Mouse (Mus musculus): ENCODE data around the gene Crisp1. TPM values are rescaled to one million over a fixed set of nuclear protein-coding genes. Genes with fewer than 3 reads are reported as not detected.

Gene Crisp1
- not detected for polyA plus RNA-seq (2012; fragmentation: generic; extraction: Trizol)
- long read RNA-seq, experiment 1, result 0 reads
- long read RNA-seq, experiment 2, result 0 reads

DNA sequence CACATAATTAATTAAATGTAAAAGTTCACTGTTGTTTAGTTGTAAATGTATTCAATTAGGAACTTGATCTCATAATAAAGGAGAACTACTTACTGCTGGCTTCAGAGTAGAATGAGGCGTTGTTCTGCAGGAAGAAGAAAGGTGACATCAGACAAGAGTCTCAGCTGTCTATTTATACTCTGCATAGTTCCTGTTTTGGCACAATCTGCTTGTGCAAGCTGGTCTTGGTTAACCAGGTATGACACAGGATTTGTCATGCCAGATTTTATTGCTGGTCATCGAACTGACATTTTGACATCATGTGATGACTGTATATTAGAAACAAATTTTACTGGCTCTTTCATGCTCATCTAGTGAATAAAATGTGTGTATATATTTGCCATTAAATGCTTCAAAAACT, at the start of gene Crisp1:
Gene Crisp1, minus strand, starts transcription at position 146 of the 400 bp plus-strand sequence.
- Histone ChIP-seq H3K79me3 (ENCODE audit: low read depth) (no peaks in the 10 kb centered on the region), H3ac (ENCODE audit: control insufficient read depth, insufficient read length, low read depth) (no peak within 1 kb of the TSS), H3K4me3 (ENCODE audit: insufficient read depth, poor library complexity, severe bottlenecking) (no peak within 1 kb of the TSS), H3K36me3 (ENCODE audit: control insufficient read depth, insufficient read depth) (no peaks in the 10 kb centered on the region), H3K27me3 (ENCODE audit: control insufficient read depth, insufficient read depth, insufficient read length) (no peaks in the 10 kb centered on the region), H3K79me2 (ENCODE audit: control insufficient read depth, insufficient read depth) (no peaks in the 10 kb centered on the region)
- TF ChIP-seq MAX (IDR thresholded peaks at IDR 0.05), result no peak
- no peak for TF ChIP-seq FOSL1 (IDR thresholded peaks at IDR 0.05; ENCODE audit: insufficient read depth, low read length, poor library complexity, severe bottlenecking)
- TF ChIP-seq CTCF (IDR thresholded peaks at IDR 0.05; ENCODE audit: control insufficient read depth, insufficient read depth, insufficient read length), result no peak
- no peak for TF ChIP-seq MYOG (IDR thresholded peaks at IDR 0.05; ENCODE audit: control insufficient read depth, extremely low read depth, insufficient read length)
- TF ChIP-seq CEBPB (IDR thresholded peaks at IDR 0.05; ENCODE audit: low read depth), result no peak
- TF ChIP-seq MYOD1 (IDR thresholded peaks at IDR 0.05; ENCODE audit: control insufficient read depth, insufficient read length, low read depth), result no peak
- TF ChIP-seq USF1 (IDR thresholded peaks at IDR 0.05; ENCODE audit: low read depth), result no peak

DNA sequence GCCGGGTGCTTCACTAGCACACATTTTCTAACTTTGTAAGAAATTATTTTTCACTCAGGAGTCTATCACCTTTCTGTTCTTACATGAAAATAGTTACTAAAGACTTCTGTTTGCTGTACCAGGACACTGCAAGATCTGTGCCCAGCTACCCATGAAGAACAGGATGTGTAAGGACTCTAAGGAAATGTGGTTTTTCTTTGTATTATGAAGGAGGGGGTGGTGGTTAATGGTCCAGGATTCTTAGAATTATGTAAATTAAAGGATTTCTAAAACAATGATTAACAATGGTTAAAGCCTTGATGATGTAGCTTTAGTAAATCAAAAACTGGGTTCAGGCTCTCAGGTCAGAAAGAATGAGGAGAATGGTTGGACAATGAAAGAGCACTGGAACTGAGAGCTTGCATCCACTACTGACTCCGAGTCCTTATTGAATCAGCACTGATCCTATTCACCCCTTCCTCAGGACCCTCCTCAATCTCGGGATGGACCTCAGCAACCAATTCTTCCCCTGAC, 23.5 kb upstream of the Crisp1 start:
- Histone ChIP-seq H3K27me3 (ENCODE audit: control insufficient read depth, insufficient read depth, insufficient read length) (no peaks in the 10 kb centered on the region), H3K4me3 (ENCODE audit: insufficient read depth, poor library complexity, severe bottlenecking) (no peak overlapping the region), H3K36me3 (ENCODE audit: control insufficient read depth, insufficient read depth) (no peaks in the 10 kb centered on the region), H3K79me2 (ENCODE audit: control insufficient read depth, insufficient read depth) (no peaks in the 10 kb centered on the region), H3ac (ENCODE audit: control insufficient read depth, insufficient read length, low read depth) (no peak overlapping the region), H3K79me3 (ENCODE audit: low read depth) (no peaks in the 10 kb centered on the region)
- TF ChIP-seq CTCF (IDR thresholded peaks at IDR 0.05; ENCODE audit: control insufficient read depth, insufficient read depth, insufficient read length), result no peak
- TF ChIP-seq MAX (IDR thresholded peaks at IDR 0.05), result no peak
- no peak for TF ChIP-seq CEBPB (IDR thresholded peaks at IDR 0.05; ENCODE audit: low read depth)
- no peak for TF ChIP-seq MYOG (IDR thresholded peaks at IDR 0.05; ENCODE audit: control insufficient read depth, extremely low read depth, insufficient read length)
- no peak for TF ChIP-seq MYOD1 (IDR thresholded peaks at IDR 0.05; ENCODE audit: control insufficient read depth, insufficient read length, low read depth)
- no peak for TF ChIP-seq USF1 (IDR thresholded peaks at IDR 0.05; ENCODE audit: low read depth)
- TF ChIP-seq FOSL1 (IDR thresholded peaks at IDR 0.05; ENCODE audit: insufficient read depth, low read length, poor library complexity, severe bottlenecking), result no peak

DNA sequence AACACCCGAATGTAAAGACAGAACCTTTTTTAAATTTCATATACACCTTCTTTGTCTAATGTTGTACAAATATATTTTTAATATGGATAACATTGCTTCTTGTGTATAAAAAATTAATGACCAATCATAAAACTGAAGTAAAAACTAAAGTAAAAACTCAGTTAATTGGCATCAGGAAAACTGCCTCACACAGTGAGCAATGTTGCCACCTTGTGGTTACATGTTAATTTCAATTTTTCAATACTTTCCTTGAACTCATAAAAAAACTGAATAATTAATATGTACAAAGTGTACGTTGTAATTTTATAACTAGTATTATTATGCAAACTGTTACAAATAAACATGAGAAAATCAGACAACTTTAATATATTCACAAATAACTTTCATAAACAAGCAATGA, 33.6 kb downstream of the Crisp1 start:
- H3ac ChIP-seq (ENCODE audit: control insufficient read depth, insufficient read length, low read depth), result no peak overlapping the region
- TF ChIP-seq CTCF (IDR thresholded peaks at IDR 0.05; ENCODE audit: control insufficient read depth, insufficient read depth, insufficient read length) (no peak), MYOG (IDR thresholded peaks at IDR 0.05; ENCODE audit: control insufficient read depth, extremely low read depth, insufficient read length) (no peak), USF1 (IDR thresholded peaks at IDR 0.05; ENCODE audit: low read depth) (no peak), MYOD1 (IDR thresholded peaks at IDR 0.05; ENCODE audit: control insufficient read depth, insufficient read length, low read depth) (no peak), MAX (IDR thresholded peaks at IDR 0.05) (no peak), FOSL1 (IDR thresholded peaks at IDR 0.05; ENCODE audit: insufficient read depth, low read length, poor library complexity, severe bottlenecking) (no peak), CEBPB (IDR thresholded peaks at IDR 0.05; ENCODE audit: low read depth) (no peak)
- H3K27me3 ChIP-seq (ENCODE audit: control insufficient read depth, insufficient read depth, insufficient read length), result no peaks in the 10 kb centered on the region
- no peaks in the 10 kb centered on the region for H3K36me3 ChIP-seq (ENCODE audit: control insufficient read depth, insufficient read depth)
- no peaks in the 10 kb centered on the region for H3K79me3 ChIP-seq (ENCODE audit: low read depth)
- H3K79me2 ChIP-seq (ENCODE audit: control insufficient read depth, insufficient read depth), result no peaks in the 10 kb centered on the region
- no peak overlapping the region for H3K4me3 ChIP-seq (ENCODE audit: insufficient read depth, poor library complexity, severe bottlenecking)

DNA sequence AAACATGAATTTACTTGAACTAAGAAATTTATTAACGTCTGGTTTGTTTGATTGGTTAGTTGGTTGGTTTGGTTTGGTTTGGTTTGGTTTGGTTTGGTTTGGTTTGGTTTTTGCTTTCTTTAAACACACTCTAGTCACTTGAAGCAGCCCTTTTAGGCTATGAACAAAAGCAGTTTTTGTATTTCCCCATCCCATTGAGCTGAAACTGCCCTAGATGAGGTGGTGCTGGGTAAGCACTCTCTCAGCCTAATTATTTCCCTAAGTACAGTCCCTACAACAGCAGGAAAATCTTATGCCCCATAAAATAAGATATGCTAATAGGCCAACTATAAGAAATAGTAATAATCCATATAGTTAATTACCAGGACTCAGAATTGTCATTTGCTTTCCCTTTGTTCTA, 43.5 kb downstream of the Crisp1 start:
- Histone ChIP-seq H3K4me3 (ENCODE audit: insufficient read depth, poor library complexity, severe bottlenecking) (no peak overlapping the region), H3K79me3 (ENCODE audit: low read depth) (no peaks in the 10 kb centered on the region), H3ac (ENCODE audit: control insufficient read depth, insufficient read length, low read depth) (no peak overlapping the region), H3K36me3 (ENCODE audit: control insufficient read depth, insufficient read depth) (no peaks in the 10 kb centered on the region), H3K27me3 (ENCODE audit: control insufficient read depth, insufficient read depth, insufficient read length) (no peaks in the 10 kb centered on the region), H3K79me2 (ENCODE audit: control insufficient read depth, insufficient read depth) (no peaks in the 10 kb centered on the region)
- no peak for TF ChIP-seq FOSL1 (IDR thresholded peaks at IDR 0.05; ENCODE audit: insufficient read depth, low read length, poor library complexity, severe bottlenecking)
- no peak for TF ChIP-seq MYOD1 (IDR thresholded peaks at IDR 0.05; ENCODE audit: control insufficient read depth, insufficient read length, low read depth)
- no peak for TF ChIP-seq CEBPB (IDR thresholded peaks at IDR 0.05; ENCODE audit: low read depth)
- no peak for TF ChIP-seq MYOG (IDR thresholded peaks at IDR 0.05; ENCODE audit: control insufficient read depth, extremely low read depth, insufficient read length)
- no peak for TF ChIP-seq USF1 (IDR thresholded peaks at IDR 0.05; ENCODE audit: low read depth)
- no peak for TF ChIP-seq MAX (IDR thresholded peaks at IDR 0.05)
- no peak for TF ChIP-seq CTCF (IDR thresholded peaks at IDR 0.05; ENCODE audit: control insufficient read depth, insufficient read depth, insufficient read length)

DNA sequence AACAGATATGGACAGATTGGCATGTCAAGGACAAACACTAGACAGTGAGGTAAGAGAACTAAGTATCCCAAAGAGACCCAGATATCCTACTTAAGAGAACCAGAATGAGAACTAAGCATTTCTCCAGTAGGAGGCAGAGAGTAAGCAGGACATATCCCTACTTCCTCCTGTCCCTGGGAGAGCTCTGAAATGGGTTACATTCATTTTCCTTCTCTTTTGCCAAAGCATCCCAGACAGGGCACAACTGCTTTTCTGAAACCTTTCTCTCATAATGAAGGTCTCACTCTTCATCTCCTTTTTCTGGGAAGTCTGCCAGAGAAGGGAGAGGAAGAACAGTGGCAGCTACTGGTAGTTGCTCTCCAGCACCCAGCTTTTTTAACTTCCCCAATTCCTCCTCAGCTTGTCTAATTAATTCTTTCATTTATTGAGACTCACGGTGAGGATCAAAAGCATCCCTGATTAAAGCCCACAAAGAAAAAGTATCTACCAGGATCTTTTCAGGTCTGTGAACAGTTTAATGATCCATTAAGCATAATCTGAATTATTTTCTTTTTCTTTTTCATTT, 44.0 kb downstream of the Crisp1 start:
- no peaks in the 10 kb centered on the region for H3K27me3 ChIP-seq (ENCODE audit: control insufficient read depth, insufficient read depth, insufficient read length)
- no peaks in the 10 kb centered on the region for H3K79me3 ChIP-seq (ENCODE audit: low read depth)
- no peaks in the 10 kb centered on the region for H3K79me2 ChIP-seq (ENCODE audit: control insufficient read depth, insufficient read depth)
- no peak for TF ChIP-seq CTCF (IDR thresholded peaks at IDR 0.05; ENCODE audit: control insufficient read depth, insufficient read depth, insufficient read length)
- no peak for TF ChIP-seq CEBPB (IDR thresholded peaks at IDR 0.05; ENCODE audit: low read depth)
- TF ChIP-seq MYOD1 (IDR thresholded peaks at IDR 0.05; ENCODE audit: control insufficient read depth, insufficient read length, low read depth), result no peak
- TF ChIP-seq MYOG (IDR thresholded peaks at IDR 0.05; ENCODE audit: control insufficient read depth, extremely low read depth, insufficient read length), result no peak
- TF ChIP-seq MAX (IDR thresholded peaks at IDR 0.05), result no peak
- TF ChIP-seq FOSL1 (IDR thresholded peaks at IDR 0.05; ENCODE audit: insufficient read depth, low read length, poor library complexity, severe bottlenecking), result no peak
- TF ChIP-seq USF1 (IDR thresholded peaks at IDR 0.05; ENCODE audit: low read depth), result no peak
- no peaks in the 10 kb centered on the region for H3K36me3 ChIP-seq (ENCODE audit: control insufficient read depth, insufficient read depth)
- no peak overlapping the region for H3K4me3 ChIP-seq (ENCODE audit: insufficient read depth, poor library complexity, severe bottlenecking)
- H3ac ChIP-seq (ENCODE audit: control insufficient read depth, insufficient read length, low read depth), result no peak overlapping the region
